Mouse (Mus musculus): Measurements from ENCODE around the gene Tcte3.
"Not testable (repeated sequence)": the region's sequence is repeated elsewhere in the genome, so short reads cannot be mapped to it uniquely, and the experiment has no call there.

The Tcte3 gene

GRCm38 (mm10) chr17:15031414-15031813 lies 9.9 kb downstream of the Tcte3 start:
- not testable (repeated sequence) for DNase-seq (ENCODE audit: low spot score in 2 of 2)

- not testable (repeated sequence) for DNase-seq (ENCODE audit: low spot score in 2 of 2)
These were observed 15.8 kb downstream of the Tcte3 start for GRCm38 (mm10) chr17:15025513-15025912.

- DNase-seq (ENCODE audit: low spot score in 2 of 2) = not testable (repeated sequence)
These were observed 16.6 kb downstream of the Tcte3 start for GRCm38 (mm10) chr17:15024502-15025193.

GRCm38 (mm10) chr17:15023878-15024492 lies 17.3 kb downstream of the Tcte3 start:
- not testable (repeated sequence) for DNase-seq (ENCODE audit: low spot score in 2 of 2)

GRCm38 (mm10) chr17:15021503-15022220 lies 19.6 kb downstream of the Tcte3 start:
- peak in 1 of 2 experiments; percentile 33 for DNase-seq (ENCODE audit: low spot score in 2 of 2)

- not testable (repeated sequence) for DNase-seq (ENCODE audit: low spot score in 2 of 2)
These were observed 31.4 kb downstream of the Tcte3 start, which contains the start of gene Gm3435 for GRCm38 (mm10) chr17:15009706-15010413. Gm3435 (plus strand) TSS chr17:15010176.

- DNase-seq (ENCODE audit: low spot score in 2 of 2) = not testable (repeated sequence)
These were observed 32.2 kb downstream of the Tcte3 start for GRCm38 (mm10) chr17:15009088-15009487.

GRCm38 (mm10) chr17:15000047-15000446 lies 41.2 kb downstream of the Tcte3 start:
- DNase-seq (ENCODE audit: low spot score in 2 of 2) = not testable (repeated sequence)

GRCm38 (mm10) chr17:14994140-14994539 lies 47.1 kb downstream of the Tcte3 start:
- not testable (repeated sequence) for DNase-seq (ENCODE audit: low spot score in 2 of 2)

- not testable (repeated sequence) for DNase-seq (ENCODE audit: low spot score in 2 of 2)
These were observed 48.0 kb downstream of the Tcte3 start for GRCm38 (mm10) chr17:14993139-14993832.

GRCm38 (mm10) chr17:14992522-14993138 lies 48.7 kb downstream of the Tcte3 start:
- DNase-seq (ENCODE audit: low spot score in 2 of 2) = not testable (repeated sequence)

- not testable (repeated sequence) for DNase-seq (ENCODE audit: low spot score in 2 of 2)
These were observed 51.1 kb downstream of the Tcte3 start for GRCm38 (mm10) chr17:14990116-14990702.

GRCm38 (mm10) chr17:14978362-14979038 lies 62.8 kb downstream of the Tcte3 start, which contains the start of the genes 9030025P20Rik and Gm3417:
9030025P20Rik (plus strand) TSS chr17:14978468.
Gm3417 (minus strand) TSS chr17:14978790.
- not testable (repeated sequence) for DNase-seq (ENCODE audit: low spot score in 2 of 2)

- DNase-seq (ENCODE audit: low spot score in 2 of 2) = not testable (repeated sequence)
These were observed 63.4 kb downstream of the Tcte3 start for GRCm38 (mm10) chr17:14977718-14978361.

All from urinary bladder, postnatal 36 days (tissue).